Mouse (Mus musculus): ENCODE data around the gene Asap3.

DNA sequence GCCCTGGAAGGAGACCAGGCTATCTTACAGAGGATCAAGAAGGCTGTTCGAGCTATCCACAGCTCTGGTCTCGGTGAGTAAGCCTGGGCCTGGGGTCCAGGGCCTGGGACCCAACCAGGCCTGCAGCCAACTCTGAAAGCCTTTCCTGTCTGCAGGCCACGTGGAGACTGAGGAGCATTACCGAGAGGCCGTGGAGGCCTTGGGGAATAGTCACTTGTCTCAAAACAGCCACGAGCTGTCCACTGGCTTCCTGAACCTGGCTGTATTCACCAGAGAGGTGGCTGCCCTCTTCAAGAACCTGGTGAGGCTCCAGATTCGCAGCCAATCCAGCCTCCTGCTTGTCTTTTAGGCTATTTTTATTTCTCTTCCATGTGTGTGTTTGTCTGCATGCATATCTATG is 21.2 kb downstream of the Asap3 start:
- TF ChIP-seq MAX (IDR thresholded peaks at IDR 0.05) = no peak
- no peak for TF ChIP-seq CTCF (IDR thresholded peaks at IDR 0.05; ENCODE audit: control insufficient read depth, insufficient read depth, insufficient read length)
- TF ChIP-seq MYOG (IDR thresholded peaks at IDR 0.05; ENCODE audit: control insufficient read depth, extremely low read depth, insufficient read length) = no peak
- TF ChIP-seq MYOD1 (IDR thresholded peaks at IDR 0.05; ENCODE audit: control insufficient read depth, insufficient read length, low read depth) = no peak
- no peak for TF ChIP-seq USF1 (IDR thresholded peaks at IDR 0.05; ENCODE audit: low read depth)
- TF ChIP-seq FOSL1 (IDR thresholded peaks at IDR 0.05; ENCODE audit: insufficient read depth, low read length, poor library complexity, severe bottlenecking) = no peak

Data from C2C12 (cell line).